Mouse (Mus musculus): Measurements from ENCODE around the gene Foxn2. TPM values are rescaled to one million over a fixed set of nuclear protein-coding genes. Genes with fewer than 3 reads are reported as not detected.
A peak's percentile ranks its signal among the peaks of the same experiment; 100 is the strongest.

Foxn2 gene
- 30.1 and 32.5 TPM in 2 replicates for polyA plus RNA-seq (2012; ENCODE audit: insufficient read depth, insufficient read length, missing spikeins)

DNA sequence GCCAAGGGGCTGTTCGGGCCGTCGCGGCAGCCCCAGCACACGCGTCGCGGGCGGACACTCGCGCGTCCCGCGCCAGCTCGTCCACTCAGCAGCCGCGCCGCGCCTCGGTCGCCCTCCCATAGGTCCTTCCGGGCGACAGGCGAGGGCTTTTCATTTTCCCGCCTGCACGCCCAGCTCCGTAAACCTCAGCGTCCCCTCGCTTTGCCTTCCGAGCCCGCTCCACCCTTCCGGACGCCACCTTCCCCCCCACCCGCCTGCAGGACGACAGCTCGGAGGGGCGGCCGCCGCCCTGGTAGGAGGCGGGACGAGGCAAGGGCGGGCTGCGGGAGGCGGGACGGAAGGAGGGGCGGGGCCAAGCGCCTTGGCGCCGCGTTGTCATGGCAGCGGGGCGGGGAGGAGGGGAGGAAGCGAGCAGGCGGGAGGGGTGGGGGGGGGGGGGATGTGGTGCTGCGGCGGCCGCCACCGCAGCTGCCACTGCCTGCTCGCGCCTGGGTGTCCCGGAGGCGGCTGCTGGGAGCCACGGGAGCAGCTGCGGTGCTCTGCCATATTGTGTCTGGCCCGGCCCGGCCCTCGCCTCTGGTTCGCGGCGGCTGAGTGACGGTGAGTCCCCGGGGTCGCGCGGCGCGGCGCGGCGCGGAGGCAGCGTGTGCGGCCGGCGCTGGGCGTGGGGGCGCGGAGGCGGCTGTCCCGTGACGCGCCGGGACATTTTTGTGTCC lies at the start of gene Foxn2:
TSS of gene Foxn2 (plus strand) at position 427 of the 716 bp plus-strand sequence.
- Histone ChIP-seq H3K27ac (ENCODE audit: insufficient read depth, low read depth, low read length) (peak within 1 kb of the TSS; percentile 85), H3K4me3 (ENCODE audit: insufficient read depth, low read length) (peak within 1 kb of the TSS; percentile 91), H3K4me1 (ENCODE audit: control insufficient read depth, insufficient read depth, low read length) (peaks cover 12% of the 10 kb centered on the region)
- no peak for TF ChIP-seq POLR2A (IDR thresholded peaks at IDR 0.05; ENCODE audit: borderline replicate concordance, low read depth, low read length)
- TF ChIP-seq CTCF (IDR thresholded peaks at IDR 0.05; ENCODE audit: low read depth, low read length), result no peak

DNA sequence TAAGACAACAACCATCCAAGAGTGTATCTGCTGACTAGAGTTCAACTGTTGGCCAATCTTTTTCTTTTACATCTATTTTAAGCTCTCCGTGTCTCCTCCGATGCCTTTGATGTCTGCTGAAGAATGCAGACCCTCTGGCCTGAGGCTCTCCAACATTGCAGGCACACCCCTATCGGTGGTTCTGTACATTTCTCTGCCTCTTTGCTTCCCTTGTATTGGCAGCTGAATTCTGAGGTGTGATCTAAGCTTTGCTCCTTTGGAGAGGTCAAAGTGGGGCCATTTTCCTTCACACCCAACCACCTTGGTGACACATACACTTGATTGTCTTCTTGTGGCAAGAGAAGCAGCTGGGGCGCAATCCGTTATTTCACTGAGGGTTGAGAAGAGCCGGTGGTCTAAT lies 43.0 kb upstream of the Foxn2 start:
- no peaks in the 10 kb centered on the region for H3K4me1 ChIP-seq (ENCODE audit: control insufficient read depth, insufficient read depth, low read length)
- no peak overlapping the region for H3K4me3 ChIP-seq (ENCODE audit: insufficient read depth, low read length)
- H3K27ac ChIP-seq (ENCODE audit: insufficient read depth, low read depth, low read length), result no peak overlapping the region
- TF ChIP-seq CTCF (IDR thresholded peaks at IDR 0.05; ENCODE audit: low read depth, low read length), result no peak

DNA sequence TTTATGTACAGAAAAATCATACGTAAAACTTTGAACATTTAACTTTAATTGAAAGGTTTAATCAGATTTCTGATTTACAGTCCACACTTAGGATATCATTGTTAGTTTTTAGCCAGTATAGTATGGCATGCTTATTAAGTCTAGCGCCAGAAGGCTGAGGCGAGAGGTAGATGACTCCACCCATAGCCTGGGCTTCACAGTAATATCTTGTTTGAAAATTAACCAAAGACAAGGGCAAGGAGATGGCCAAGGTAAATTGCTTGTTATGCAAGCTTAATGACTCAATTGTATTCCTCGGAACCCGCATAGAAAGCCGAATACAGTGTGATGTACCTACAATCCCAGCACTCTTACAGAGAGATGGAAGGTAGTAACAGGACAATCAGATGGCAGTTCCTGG lies 42.4 kb upstream of the Foxn2 start:
- H3K27ac ChIP-seq (ENCODE audit: insufficient read depth, low read depth, low read length), result no peak overlapping the region
- no peaks in the 10 kb centered on the region for H3K4me1 ChIP-seq (ENCODE audit: control insufficient read depth, insufficient read depth, low read length)
- no peak overlapping the region for H3K4me3 ChIP-seq (ENCODE audit: insufficient read depth, low read length)
- TF ChIP-seq POLR2A (IDR thresholded peaks at IDR 0.05; ENCODE audit: borderline replicate concordance, low read depth, low read length), result no peak
- no peak for TF ChIP-seq CTCF (IDR thresholded peaks at IDR 0.05; ENCODE audit: low read depth, low read length)

DNA sequence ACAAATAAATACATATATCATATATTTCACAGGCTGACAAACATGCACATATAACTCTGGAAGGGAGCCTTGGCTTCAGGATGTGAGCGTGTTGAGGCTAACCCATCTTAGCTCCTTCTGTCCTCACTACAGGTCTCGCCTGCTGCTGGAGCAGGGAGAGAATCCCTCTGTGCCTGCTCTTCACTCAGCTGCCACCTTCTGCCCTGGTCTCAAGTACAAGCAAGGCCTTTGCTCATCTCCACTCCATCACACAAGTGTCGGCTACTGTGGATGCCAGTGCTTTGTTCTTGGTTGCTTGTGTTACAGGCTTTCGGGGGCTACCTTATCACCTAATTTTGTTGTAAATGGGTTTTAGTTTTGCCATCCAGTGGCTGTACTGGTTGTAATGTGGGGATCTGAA lies 41.7 kb upstream of the Foxn2 start:
- Histone ChIP-seq H3K4me3 (ENCODE audit: insufficient read depth, low read length) (no peak overlapping the region), H3K27ac (ENCODE audit: insufficient read depth, low read depth, low read length) (no peak overlapping the region), H3K4me1 (ENCODE audit: control insufficient read depth, insufficient read depth, low read length) (no peaks in the 10 kb centered on the region)
- TF ChIP-seq CTCF (IDR thresholded peaks at IDR 0.05; ENCODE audit: low read depth, low read length) (no peak), POLR2A (IDR thresholded peaks at IDR 0.05; ENCODE audit: borderline replicate concordance, low read depth, low read length) (no peak)

DNA sequence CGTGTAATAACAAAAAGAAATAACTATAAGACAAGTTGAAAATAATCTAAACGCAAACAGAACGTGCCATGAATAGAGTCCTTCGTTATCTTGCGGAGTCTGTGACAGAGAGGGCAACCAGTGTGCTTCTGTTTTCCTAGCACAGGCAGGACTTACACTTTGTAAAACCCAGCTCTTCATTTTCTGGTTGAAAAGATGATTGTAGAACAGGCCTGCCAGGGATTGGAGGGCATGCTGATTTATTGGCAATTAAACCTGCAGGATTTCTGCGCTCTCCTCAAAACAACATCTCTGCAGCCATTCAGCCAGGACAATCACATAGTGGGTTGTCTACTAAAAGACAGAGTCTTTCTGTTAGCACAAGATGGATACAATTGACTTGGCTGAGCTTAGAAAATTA lies 40.4 kb upstream of the Foxn2 start:
- no peaks in the 10 kb centered on the region for H3K4me1 ChIP-seq (ENCODE audit: control insufficient read depth, insufficient read depth, low read length)
- no peak overlapping the region for H3K27ac ChIP-seq (ENCODE audit: insufficient read depth, low read depth, low read length)
- no peak overlapping the region for H3K4me3 ChIP-seq (ENCODE audit: insufficient read depth, low read length)
- TF ChIP-seq POLR2A (IDR thresholded peaks at IDR 0.05; ENCODE audit: borderline replicate concordance, low read depth, low read length) (no peak), CTCF (IDR thresholded peaks at IDR 0.05; ENCODE audit: low read depth, low read length) (no peak)

DNA sequence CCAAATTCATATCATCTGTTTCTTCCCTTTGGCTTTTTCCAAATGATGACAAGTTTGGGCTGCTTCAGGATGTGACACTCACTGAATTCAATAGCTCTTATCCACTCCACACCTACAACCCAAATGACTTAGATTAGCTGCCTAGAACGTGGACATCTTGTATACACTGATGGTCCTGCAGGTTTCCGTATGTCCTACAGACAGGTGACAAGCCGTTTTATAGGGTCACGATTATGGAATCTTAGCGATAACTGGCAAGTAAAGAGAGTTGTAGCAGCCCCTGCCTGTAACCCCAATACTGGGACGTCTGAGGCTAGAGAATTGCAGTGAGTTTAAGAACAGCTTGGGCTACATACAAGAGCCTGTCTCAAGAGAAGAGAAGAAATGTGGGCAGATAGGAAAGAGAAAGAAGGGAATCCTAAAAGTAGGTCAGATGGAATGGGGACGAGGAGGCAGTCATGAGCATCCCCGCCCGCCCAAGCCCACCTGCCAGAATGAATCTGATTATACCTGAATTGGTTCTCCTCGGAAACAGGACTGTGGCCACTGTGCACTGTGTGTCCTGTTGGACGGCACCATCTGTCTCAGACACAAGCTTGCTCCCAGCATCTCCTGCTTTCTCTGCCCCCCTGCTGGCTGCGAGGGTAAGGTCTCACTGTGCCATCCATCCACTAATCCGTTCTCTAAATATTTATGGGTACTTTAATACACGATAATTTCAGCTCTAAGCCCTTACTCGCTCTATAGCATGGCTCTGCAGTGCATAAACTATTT lies 39.6 kb upstream of the Foxn2 start:
- Histone ChIP-seq H3K4me1 (ENCODE audit: control insufficient read depth, insufficient read depth, low read length) (no peaks in the 10 kb centered on the region), H3K27ac (ENCODE audit: insufficient read depth, low read depth, low read length) (no peak overlapping the region), H3K4me3 (ENCODE audit: insufficient read depth, low read length) (no peak overlapping the region)
- TF ChIP-seq CTCF (IDR thresholded peaks at IDR 0.05; ENCODE audit: low read depth, low read length), result no peak
- no peak for TF ChIP-seq POLR2A (IDR thresholded peaks at IDR 0.05; ENCODE audit: borderline replicate concordance, low read depth, low read length)

DNA sequence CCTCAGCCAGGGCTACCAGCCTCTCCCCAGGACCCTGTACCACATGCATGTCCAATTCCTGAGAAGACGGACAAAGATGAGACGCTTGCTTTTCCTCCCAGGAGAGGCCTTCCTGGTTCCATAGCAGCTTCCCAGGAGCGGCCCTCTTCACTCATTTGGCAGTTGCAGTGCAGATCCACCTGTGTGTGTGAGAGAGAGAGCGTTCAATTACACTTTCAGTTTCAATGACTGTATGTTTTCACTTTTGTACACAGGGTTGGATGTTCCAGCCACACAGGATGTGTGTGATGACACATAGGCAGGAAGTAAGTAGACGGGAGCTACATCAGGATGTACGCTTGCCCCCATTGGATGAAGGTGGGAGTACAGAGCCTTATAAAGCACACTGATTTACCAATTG lies 37.2 kb upstream of the Foxn2 start:
- H3K27ac ChIP-seq (ENCODE audit: insufficient read depth, low read depth, low read length), result no peak overlapping the region
- no peaks in the 10 kb centered on the region for H3K4me1 ChIP-seq (ENCODE audit: control insufficient read depth, insufficient read depth, low read length)
- TF ChIP-seq POLR2A (IDR thresholded peaks at IDR 0.05; ENCODE audit: borderline replicate concordance, low read depth, low read length), result no peak
- TF ChIP-seq CTCF (IDR thresholded peaks at IDR 0.05; ENCODE audit: low read depth, low read length), result no peak
- H3K4me3 ChIP-seq (ENCODE audit: insufficient read depth, low read length), result no peak overlapping the region

DNA sequence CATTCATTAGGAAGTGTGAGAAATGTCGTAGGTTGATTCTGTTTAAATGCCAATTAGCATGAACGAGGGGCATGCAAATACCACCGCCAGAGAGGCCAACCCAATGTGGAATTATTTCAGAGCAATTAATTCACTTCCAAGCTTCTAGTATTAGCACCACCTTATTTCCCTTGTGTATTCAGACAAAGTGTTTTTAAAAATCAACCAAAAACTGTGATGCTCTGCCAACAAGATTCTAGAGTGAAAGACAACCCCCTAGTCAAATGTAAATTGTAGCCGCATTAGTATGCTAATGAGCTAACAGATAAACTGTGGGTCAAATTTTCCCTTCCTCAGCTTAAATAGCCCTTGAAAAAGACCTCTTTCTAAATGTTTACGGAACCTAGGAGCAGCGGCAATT lies 36.0 kb upstream of the Foxn2 start:
- Histone ChIP-seq H3K4me3 (ENCODE audit: insufficient read depth, low read length) (no peak overlapping the region), H3K27ac (ENCODE audit: insufficient read depth, low read depth, low read length) (no peak overlapping the region), H3K4me1 (ENCODE audit: control insufficient read depth, insufficient read depth, low read length) (no peaks in the 10 kb centered on the region)
- TF ChIP-seq POLR2A (IDR thresholded peaks at IDR 0.05; ENCODE audit: borderline replicate concordance, low read depth, low read length) (no peak), CTCF (IDR thresholded peaks at IDR 0.05; ENCODE audit: low read depth, low read length) (no peak)

DNA sequence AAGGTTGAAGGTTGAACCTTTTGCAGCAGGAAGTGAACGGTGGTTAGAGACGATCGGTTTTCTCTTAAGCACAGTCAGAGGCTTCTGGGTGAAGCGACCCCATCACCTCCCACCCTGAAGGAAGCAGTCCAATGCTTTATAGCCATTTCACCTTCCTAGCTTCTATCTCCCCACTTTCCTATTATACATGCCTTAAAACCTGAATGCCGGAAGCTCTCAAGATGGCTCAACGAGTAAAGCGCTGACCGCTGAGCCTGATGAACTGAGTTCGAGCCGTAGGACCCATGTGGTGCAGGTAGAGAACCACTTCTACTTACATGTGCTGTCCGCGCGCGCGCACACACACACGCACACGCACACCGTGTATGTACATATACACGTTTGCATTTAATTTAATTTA lies 35.4 kb upstream of the Foxn2 start:
- Histone ChIP-seq H3K4me3 (ENCODE audit: insufficient read depth, low read length) (no peak overlapping the region), H3K4me1 (ENCODE audit: control insufficient read depth, insufficient read depth, low read length) (no peaks in the 10 kb centered on the region), H3K27ac (ENCODE audit: insufficient read depth, low read depth, low read length) (no peak overlapping the region)
- TF ChIP-seq POLR2A (IDR thresholded peaks at IDR 0.05; ENCODE audit: borderline replicate concordance, low read depth, low read length) (no peak), CTCF (IDR thresholded peaks at IDR 0.05; ENCODE audit: low read depth, low read length) (no peak)

DNA sequence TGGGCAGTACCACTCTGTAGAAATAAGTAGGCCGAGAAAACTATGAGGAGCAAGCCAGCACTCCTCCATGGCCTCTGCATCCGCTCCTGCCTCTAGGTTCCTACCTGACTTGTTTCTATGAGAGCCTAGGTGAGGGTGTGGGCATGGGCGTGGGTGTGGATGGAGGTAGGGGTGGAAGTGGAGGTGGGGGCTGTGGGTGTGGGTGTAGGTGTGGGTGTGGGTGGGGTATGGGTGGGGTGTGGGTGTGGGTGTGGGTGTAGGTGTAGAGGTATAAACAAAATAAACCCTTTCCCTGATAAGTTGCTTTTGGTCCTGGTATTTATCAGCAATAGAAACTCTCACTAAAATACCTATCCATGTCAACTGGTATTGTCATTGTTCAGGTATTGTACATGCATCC lies 30.8 kb upstream of the Foxn2 start:
- Histone ChIP-seq H3K4me3 (ENCODE audit: insufficient read depth, low read length) (no peak overlapping the region), H3K27ac (ENCODE audit: insufficient read depth, low read depth, low read length) (no peak overlapping the region), H3K4me1 (ENCODE audit: control insufficient read depth, insufficient read depth, low read length) (no peaks in the 10 kb centered on the region)
- no peak for TF ChIP-seq CTCF (IDR thresholded peaks at IDR 0.05; ENCODE audit: low read depth, low read length)
- no peak for TF ChIP-seq POLR2A (IDR thresholded peaks at IDR 0.05; ENCODE audit: borderline replicate concordance, low read depth, low read length)

Data from bone marrow macrophage, adult 2 months (primary cell).